11 mouse cellular contexts compared by ENCODE assay signal in the genomic region with DNA sequence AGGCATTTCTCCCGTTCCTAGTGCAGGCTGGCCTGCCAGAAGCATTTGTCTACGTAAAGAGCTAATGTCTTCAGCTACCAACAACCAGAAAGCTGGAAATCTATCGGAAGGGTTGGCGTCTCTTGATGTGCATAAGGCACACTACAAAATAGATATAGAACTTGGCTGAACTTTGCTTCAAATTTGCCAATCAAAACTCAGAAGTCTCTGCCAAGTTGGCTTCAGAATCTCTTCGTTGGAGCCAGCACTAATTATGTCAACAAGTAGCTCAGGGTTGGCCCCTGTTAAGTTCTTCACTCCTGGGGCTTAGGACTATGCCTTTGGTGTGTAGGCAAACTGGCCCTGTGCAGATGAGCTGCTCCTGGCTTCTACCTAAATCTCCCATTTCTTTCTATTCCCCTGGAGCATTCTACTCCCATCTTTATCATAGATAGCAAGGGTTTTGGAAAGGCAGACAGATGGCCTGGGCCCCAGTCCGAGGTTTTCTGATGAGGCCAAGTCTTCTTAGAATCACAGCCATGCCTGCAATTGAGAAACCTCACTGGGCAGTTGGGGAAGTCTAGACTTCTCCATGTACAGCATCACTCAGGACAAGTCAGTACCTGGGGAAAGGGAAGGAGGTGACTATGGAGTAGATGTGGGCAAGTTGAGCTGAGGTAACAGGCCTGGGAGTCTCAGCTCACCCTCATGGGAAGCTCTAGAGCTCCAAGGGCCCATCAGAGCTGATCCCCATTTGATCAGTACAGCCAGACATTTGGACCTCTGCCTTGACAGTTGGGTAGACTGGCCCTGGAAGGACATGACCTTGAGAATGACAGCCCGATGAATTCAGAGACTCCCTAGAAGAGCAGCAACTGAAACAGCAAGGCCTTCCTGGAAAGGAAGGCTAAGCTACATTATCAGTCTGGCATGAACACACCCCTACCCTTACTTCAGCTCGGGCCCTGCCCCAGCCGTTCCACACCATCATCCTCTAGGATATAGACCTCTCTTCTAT.
DNase-seq lines count a peak whose midpoint lies in the region; ATAC-seq and TF ChIP-seq lines count a peak whose summit lies in the region.
"Had no signal": no experiment of that assay in that cellular context is flagged by ENCODE, and none has a peak within 500 bp of the region (broad histone marks: within the 10 kb centered on the region; RNA-seq: fewer than 3 reads in every experiment).

No protein-coding gene starts in this region.

- 66% methylated on average over 9 of the region's 9 CpGs for WGBS in hindbrain, postnatal 0 days
- 80% methylated on average over 9 of the region's 9 CpGs for WGBS in hindbrain, embryonic 14.5 days

- H3K9me3 ChIP-seq in hindbrain, postnatal 0 days (ENCODE audit: low read length) = no peaks in the 10 kb centered on the region
- H3K9me3 ChIP-seq in hindbrain, embryonic 14.5 days (ENCODE audit: control insufficient read depth, low read length) = no peaks in the 10 kb centered on the region

- H3K4me2 ChIP-seq in hindbrain, postnatal 0 days (ENCODE audit: low read depth, low read length) = no peak overlapping the region
- no peak overlapping the region for H3K4me2 ChIP-seq in hindbrain, embryonic 14.5 days (replicated peaks)

- intact Hi-C loops in heart, postnatal 10 days (cut with DNase I) = no loop called here

- no peak for TF ChIP-seq CTCF in hindbrain, postnatal 0 days (IDR thresholded peaks at IDR 0.05; ENCODE audit: low read depth)

- ATAC-seq in hindbrain, postnatal 0 days = no peak
- ATAC-seq in hindbrain, embryonic 14.5 days (ENCODE audit: low FRiP score) = no peak

- DNase-seq in hindbrain, postnatal 0 days (ENCODE audit: low spot score) = peak; percentile 44
- no peak for DNase-seq in hindbrain, embryonic 14.5 days (ENCODE audit: low spot score)
- peak; percentile 59 for DNase-seq in adrenal gland, adult 8-10 months
- peak; percentile 18 for DNase-seq in cerebellum, adult 11-12 months
- peak; percentile 35 to 44 for DNase-seq in heart, postnatal 10 days
- no peak for DNase-seq in T-cell, adult 2 months (ENCODE audit: low spot score)
- DNase-seq in layer of hippocampus, adult 11-12 months (ENCODE audit: low spot score) = no peak
- DNase-seq: gastrocnemius, postnatal 10 days; kidney, adult 11 months; right cerebral cortex, postnatal 4 days; thymus, postnatal 36 days had no signal

- no peaks in the 10 kb centered on the region for H3K27me3 ChIP-seq in hindbrain, postnatal 0 days (ENCODE audit: insufficient read depth, low read length)
- no peaks in the 10 kb centered on the region for H3K27me3 ChIP-seq in hindbrain, embryonic 14.5 days (ENCODE audit: control insufficient read depth, insufficient read depth, low read length)

- H3K4me3 ChIP-seq in hindbrain, postnatal 0 days (ENCODE audit: low read length) = no peak overlapping the region
- no peak overlapping the region for H3K4me3 ChIP-seq in hindbrain, embryonic 14.5 days (replicated peaks; ENCODE audit: low read length)

- H3K36me3 ChIP-seq in hindbrain, postnatal 0 days (ENCODE audit: insufficient read depth, low read length) = no peaks in the 10 kb centered on the region
- H3K36me3 ChIP-seq in hindbrain, embryonic 14.5 days (replicated peaks; ENCODE audit: control insufficient read depth, insufficient read depth) = no peaks in the 10 kb centered on the region

- no peak overlapping the region for H3K27ac ChIP-seq in hindbrain, postnatal 0 days
- H3K27ac ChIP-seq in hindbrain, embryonic 14.5 days = no peak overlapping the region

- peaks cover 7% of the 10 kb centered on the region; the same call in 1 of the 2 replicates for H3K4me1 ChIP-seq in hindbrain, postnatal 0 days (ENCODE audit: insufficient read depth, low read length)
- peaks cover 20% of the 10 kb centered on the region; the same call in 1 of the 2 replicates for H3K4me1 ChIP-seq in hindbrain, embryonic 14.5 days (replicated peaks; ENCODE audit: control insufficient read depth, insufficient read depth, low read length)

- no peak overlapping the region for H3K9ac ChIP-seq in hindbrain, postnatal 0 days (replicated peaks; ENCODE audit: low read length)
- no peak overlapping the region for H3K9ac ChIP-seq in hindbrain, embryonic 14.5 days

Comparison
In these comparisons a context has a peak if more than half of its experiments do, and no peak if none do; other contexts are left out.
1. DNase-seq: peak in hindbrain, postnatal 0 days (single experiment), adrenal gland, adult 8-10 months (single experiment), cerebellum, adult 11-12 months (single experiment) and heart, postnatal 10 days (2 of 2); none in hindbrain, embryonic 14.5 days (single experiment), T-cell, adult 2 months (single experiment) and layer of hippocampus, adult 11-12 months (single experiment).